In genomic region chrX:72022241-72022640, GRCm38 (mm10) we compare ENCODE assay signal across 18 mouse cellular contexts. TPM values are rescaled to one million over a fixed set of nuclear protein-coding genes. Genes with fewer than 3 reads are reported as not detected.
"Had no signal": no experiment of that assay in that cellular context is flagged by ENCODE, and none has a peak within 500 bp of the region (broad histone marks: within the 10 kb centered on the region; RNA-seq: fewer than 3 reads in every experiment).

No protein-coding gene starts in this region.

- H3K36me3 ChIP-seq: neural tube, embryonic 12.5 days; neural tube, embryonic 13.5 days; neural tube, embryonic 15.5 days; stomach, embryonic 15.5 days had no signal

- DNase-seq: right cerebral cortex, postnatal 14 days; spleen, adult 18-20 months; thymus, adult 2 months; thymus, postnatal 14 days; thymus, postnatal 25 days; thymus, postnatal 36 days had no signal

- H3K4me1 ChIP-seq: neural tube, embryonic 12.5 days; neural tube, embryonic 13.5 days; neural tube, embryonic 15.5 days; stomach, embryonic 15.5 days had no signal

- H3K4me2 ChIP-seq: neural tube, embryonic 12.5 days; neural tube, embryonic 13.5 days; neural tube, embryonic 15.5 days; stomach, embryonic 15.5 days had no signal

- H3K9me3 ChIP-seq: neural tube, embryonic 12.5 days; neural tube, embryonic 13.5 days; neural tube, embryonic 15.5 days; stomach, embryonic 15.5 days had no signal

- H3K27ac ChIP-seq: neural tube, embryonic 12.5 days; neural tube, embryonic 13.5 days; neural tube, embryonic 15.5 days; stomach, embryonic 15.5 days; stomach, postnatal 0 days had no signal

- H3K27me3 ChIP-seq: neural tube, embryonic 12.5 days; neural tube, embryonic 13.5 days; neural tube, embryonic 15.5 days; stomach, embryonic 15.5 days had no signal

- H3K4me3 ChIP-seq: neural tube, embryonic 12.5 days; neural tube, embryonic 13.5 days; neural tube, embryonic 15.5 days; stomach, embryonic 15.5 days had no signal

- H3K9ac ChIP-seq: neural tube, embryonic 12.5 days; neural tube, embryonic 13.5 days; neural tube, embryonic 15.5 days; stomach, embryonic 15.5 days had no signal

RNA-seq across cellular contexts. Expression of gene Cnga2, which starts 30.6 kb away (rescaled TPM):
- total RNA-seq: neutrophil, adult 5-6 weeks had no signal
- polyA plus RNA-seq: small intestine, adult 2 months; spleen, adult 2 months had no signal

RNA-seq across cellular contexts. Expression of gene Fate1, which starts 49.5 kb away (rescaled TPM):
- total RNA-seq: neutrophil, adult 5-6 weeks had no signal
- polyA plus RNA-seq: neural tube, embryonic 12.5 days; neural tube, embryonic 13.5 days; small intestine, adult 2 months; spleen, adult 2 months; stomach, embryonic 14.5 days; stomach, embryonic 16.5 days; stomach, postnatal 0 days; testis, adult 2 months; thymus, adult 2 months; thymus, postnatal 0 days had no signal

RNA-seq across cellular contexts. Expression of gene Prrg3, which starts 59.8 kb away (rescaled TPM):
- total RNA-seq: neutrophil, adult 5-6 weeks had no signal
